Mouse (Mus musculus) stomach, postnatal 0 days (tissue): ENCODE measurements around the gene Scn1a.

Experiments used
- CTCF ChIP-seq: IDR thresholded peaks from 2 replicates; pipeline ENCODE4 v1.5.1; 2016; ENCODE audit warnings: antibody characterized with exemption, low read depth, mild to moderate bottlenecking, moderate library complexity
- EP300 ChIP-seq: optimal IDR thresholded peaks from 2 replicates; pipeline ENCODE3; 2016; ENCODE audit warnings: antibody characterized with exemption

DNA sequence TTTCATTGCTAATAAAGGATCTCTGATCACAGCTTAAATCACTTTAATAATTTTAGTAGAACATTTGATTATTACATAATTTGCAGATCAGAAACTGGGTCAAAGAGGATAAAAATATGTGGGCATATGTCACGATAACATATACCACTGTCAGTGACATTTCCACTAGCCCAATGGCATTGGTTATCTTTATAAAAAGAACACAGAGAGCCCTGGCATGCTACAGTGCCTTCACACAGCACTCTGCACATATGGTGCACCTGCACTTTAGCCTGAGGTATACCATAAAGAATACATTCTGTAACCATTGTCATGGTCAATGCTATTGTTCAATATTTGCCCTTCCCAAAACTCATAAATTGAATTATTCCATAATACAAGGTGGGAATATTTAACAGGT, 94.0 kb downstream of the Scn1a start:
- TF ChIP-seq CTCF, result no peak
- no peak for TF ChIP-seq EP300
